Mouse (Mus musculus) thymus, adult 2 months (tissue): Measurements from ENCODE around the gene Proca1.

ENCODE experiments used
- CTCF ChIP-seq: fragments of 200-500 bp; IDR thresholded peaks from 2 replicates; pipeline ENCODE4 v1.5.1; 2012; ENCODE audit warnings: mild to moderate bottlenecking, control low read depth, low read length, moderate library complexity, borderline replicate concordance; ENCODE audit not compliant: control insufficient read depth, poor library complexity, insufficient read depth; ENCODE audit errors: extremely low read depth
- POLR2A ChIP-seq: fragments of 200-500 bp; IDR thresholded peaks from 2 replicates; pipeline ENCODE4 v1.6.1; 2012; ENCODE audit warnings: mild to moderate bottlenecking, low read length, control low read depth, moderate library complexity; ENCODE audit not compliant: control insufficient read depth, poor library complexity, insufficient read depth; ENCODE audit errors: extremely low read depth

DNA sequence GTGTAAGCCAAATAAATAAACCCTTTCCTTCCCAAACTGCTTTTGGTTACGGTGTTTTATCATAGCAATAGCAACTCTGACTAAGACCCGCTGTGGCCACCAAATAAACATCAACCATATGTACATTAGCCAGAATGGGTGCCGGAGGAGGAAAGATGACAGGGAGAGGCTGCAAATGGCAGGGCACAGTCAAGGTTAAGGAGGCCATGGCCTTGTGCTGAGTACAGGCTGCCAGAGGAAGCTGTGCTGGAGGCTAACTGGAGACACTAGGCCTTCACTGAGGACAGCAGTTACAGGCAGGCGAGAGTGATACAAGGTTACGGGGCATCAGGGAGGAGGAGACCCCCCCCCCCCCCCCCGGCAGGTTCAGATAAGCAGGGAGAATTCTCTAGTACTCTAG, 16.7 kb downstream of the Proca1 start:
- no peak for TF ChIP-seq CTCF
- TF ChIP-seq POLR2A = no peak
